Mouse (Mus musculus): ENCODE results near the gene Otud4. TPM values are rescaled to one million over a fixed set of nuclear protein-coding genes. Genes with fewer than 3 reads are reported as not detected.
"Not testable (repeated sequence)": the region's sequence is repeated elsewhere in the genome, so short reads cannot be mapped to it uniquely, and the experiment has no call there.

Gene Otud4
- polyA plus RNA-seq (2017; shearing (Covaris generic)), result 10 to 100 TPM; 14.1 to 18.9 (median 16.0) TPM

GRCm38 (mm10) chr8:79639586-79640451 lies at the start of gene Otud4:
Gene Otud4, plus strand, starts transcription at chr8:79639618.
- ATAC-seq, result peak; percentile 12

- no peak for ATAC-seq
Observed at GRCm38 (mm10) chr8:79600962-79601361, 38.5 kb upstream of the Otud4 start.

GRCm38 (mm10) chr8:79603204-79603603 lies 36.2 kb upstream of the Otud4 start:
- not testable (repeated sequence) for ATAC-seq

- ATAC-seq, result no peak
Observed at GRCm38 (mm10) chr8:79606225-79606624, 33.2 kb upstream of the Otud4 start.

GRCm38 (mm10) chr8:79606751-79607300 lies 32.6 kb upstream of the Otud4 start:
- no peak for ATAC-seq

GRCm38 (mm10) chr8:79608701-79609100 lies 30.7 kb upstream of the Otud4 start:
- no peak for ATAC-seq

- ATAC-seq, result no peak
Observed at GRCm38 (mm10) chr8:79610268-79610667, 29.1 kb upstream of the Otud4 start.

- no peak for ATAC-seq
Observed at GRCm38 (mm10) chr8:79612298-79612697, 27.1 kb upstream of the Otud4 start.

GRCm38 (mm10) chr8:79612965-79613364 lies 26.5 kb upstream of the Otud4 start:
- ATAC-seq, result no peak

GRCm38 (mm10) chr8:79615741-79616350 lies 23.6 kb upstream of the Otud4 start:
- no peak for ATAC-seq

GRCm38 (mm10) chr8:79618906-79619305 lies 20.5 kb upstream of the Otud4 start:
- ATAC-seq, result no peak

- ATAC-seq, result no peak
Observed at GRCm38 (mm10) chr8:79619353-79619752, 20.1 kb upstream of the Otud4 start.

- no peak for ATAC-seq
Observed at GRCm38 (mm10) chr8:79620000-79620399, 19.4 kb upstream of the Otud4 start.

GRCm38 (mm10) chr8:79620489-79621276 lies 18.7 kb upstream of the Otud4 start:
- ATAC-seq, result no peak

GRCm38 (mm10) chr8:79622346-79622745 lies 17.1 kb upstream of the Otud4 start:
- no peak for ATAC-seq

- no peak for ATAC-seq
Observed at GRCm38 (mm10) chr8:79623351-79623750, 16.1 kb upstream of the Otud4 start.

- no peak for ATAC-seq
Observed at GRCm38 (mm10) chr8:79624416-79624815, 15.0 kb upstream of the Otud4 start.

- no peak for ATAC-seq
Observed at GRCm38 (mm10) chr8:79626213-79626612, 13.2 kb upstream of the Otud4 start.

- no peak for ATAC-seq
Observed at GRCm38 (mm10) chr8:79635491-79635890, 3.9 kb upstream of the Otud4 start.

GRCm38 (mm10) chr8:79636151-79636550 lies 3.3 kb upstream of the Otud4 start:
- ATAC-seq, result no peak

- ATAC-seq, result no peak
Observed at GRCm38 (mm10) chr8:79637237-79637636, 2.2 kb upstream of the Otud4 start.

- no peak for ATAC-seq
Observed at GRCm38 (mm10) chr8:79638001-79638706, 1.3 kb upstream of the Otud4 start.

Measured in inflammation-experienced regulatory T-cells, adult 6 months (primary cell).